Mouse (Mus musculus): ENCODE data around the gene Itpkb. TPM values are rescaled to one million over a fixed set of nuclear protein-coding genes. Genes with fewer than 3 reads are reported as not detected.
"Not testable (repeated sequence)": the region's sequence is repeated elsewhere in the genome, so short reads cannot be mapped to it uniquely, and the experiment has no call there.

Gene Itpkb
- polyA plus RNA-seq, 1 experiment from 2014 or later, result 8.3 TPM

DNA sequence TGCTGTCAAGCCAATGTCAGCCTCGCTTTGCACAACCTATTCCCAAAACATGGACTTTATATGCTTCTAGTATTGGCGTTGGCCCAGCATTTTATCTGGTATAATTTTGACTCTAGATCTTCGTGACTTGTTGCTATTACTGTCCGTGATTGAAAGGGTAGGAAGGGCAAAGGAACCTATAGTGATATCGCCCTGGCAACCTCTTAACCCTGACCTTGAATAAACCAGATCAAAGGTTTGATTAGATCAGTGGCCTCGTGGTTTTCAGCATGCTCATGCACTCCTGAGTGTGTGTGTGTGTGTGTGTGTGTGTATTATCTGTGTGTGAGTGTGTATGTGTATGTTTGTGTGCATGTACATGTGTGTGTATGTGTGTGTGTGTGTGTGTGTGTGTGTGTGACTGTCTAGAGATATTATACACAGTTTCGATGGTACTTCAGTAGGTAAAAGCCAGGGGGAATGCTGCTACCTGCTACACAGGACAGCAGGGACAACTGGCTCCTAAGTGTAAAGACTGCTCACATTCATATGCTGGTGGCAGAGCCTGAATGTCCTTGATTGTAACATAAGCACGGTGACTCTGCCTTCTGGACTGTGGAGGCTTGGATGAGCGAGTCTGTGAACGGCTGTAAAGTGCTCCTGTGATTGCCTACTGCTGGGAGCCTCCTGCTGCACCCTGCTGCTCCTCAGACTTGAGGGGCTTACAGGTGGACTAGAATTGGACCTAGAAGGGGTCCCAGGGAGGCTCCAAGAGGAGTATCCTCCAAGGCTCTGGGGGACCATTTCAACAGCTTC, 40.8 kb downstream of the Itpkb start:
- no peak overlapping the region for H3K4me3 ChIP-seq (ENCODE audit: low read length)
- no peak for ATAC-seq (ENCODE audit: low FRiP score, low TSS enrichment)
- H3K27ac ChIP-seq (ENCODE audit: low read length), result no peak overlapping the region
- no peak overlapping the region for H3K4me2 ChIP-seq (replicated peaks; ENCODE audit: low read depth, low read length)
- no peak overlapping the region for H3K9ac ChIP-seq (replicated peaks; ENCODE audit: low read length)
- H3K27me3 ChIP-seq (ENCODE audit: insufficient read depth, low read length), result no peaks in the 10 kb centered on the region
- WGBS, result 62% methylated on average over 10 of the region's 10 CpGs
- no peaks in the 10 kb centered on the region for H3K9me3 ChIP-seq (ENCODE audit: low read length)
- H3K36me3 ChIP-seq (ENCODE audit: insufficient read depth, low read length), result no peaks in the 10 kb centered on the region
- peaks cover 30% of the 10 kb centered on the region for H3K4me1 ChIP-seq (ENCODE audit: insufficient read depth, low read length)

DNA sequence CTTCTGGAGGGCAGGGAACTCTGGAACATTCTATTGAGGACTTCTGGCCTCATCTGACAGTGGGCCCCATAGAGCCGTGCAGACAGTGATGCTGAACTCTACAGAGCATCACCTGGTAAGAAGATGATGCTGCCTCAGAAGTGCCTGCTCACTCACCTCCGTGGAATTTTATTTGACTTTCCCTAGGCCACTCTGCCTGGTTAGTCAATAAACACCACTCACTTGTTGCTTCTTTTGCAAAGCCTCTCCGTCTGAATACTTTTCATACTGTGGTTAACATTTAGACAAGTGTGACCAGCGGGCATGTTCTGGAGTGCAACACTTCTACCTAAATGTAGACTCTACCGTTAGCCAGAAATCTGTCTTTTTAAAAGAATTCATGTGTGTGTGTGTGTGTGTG, 42.0 kb downstream of the Itpkb start:
- not testable (repeated sequence) for H3K36me3 ChIP-seq (ENCODE audit: insufficient read depth, low read length); H3K9me3 ChIP-seq (ENCODE audit: low read length); H3K4me3 ChIP-seq (ENCODE audit: low read length); ATAC-seq (ENCODE audit: low FRiP score, low TSS enrichment); H3K27me3 ChIP-seq (ENCODE audit: insufficient read depth, low read length); H3K27ac ChIP-seq (ENCODE audit: low read length); H3K4me2 ChIP-seq (replicated peaks; ENCODE audit: low read depth, low read length); H3K9ac ChIP-seq (replicated peaks; ENCODE audit: low read length)
- 85% methylated on average over 5 of the region's 5 CpGs for WGBS
- peaks cover 21% of the 10 kb centered on the region for H3K4me1 ChIP-seq (ENCODE audit: insufficient read depth, low read length)

DNA sequence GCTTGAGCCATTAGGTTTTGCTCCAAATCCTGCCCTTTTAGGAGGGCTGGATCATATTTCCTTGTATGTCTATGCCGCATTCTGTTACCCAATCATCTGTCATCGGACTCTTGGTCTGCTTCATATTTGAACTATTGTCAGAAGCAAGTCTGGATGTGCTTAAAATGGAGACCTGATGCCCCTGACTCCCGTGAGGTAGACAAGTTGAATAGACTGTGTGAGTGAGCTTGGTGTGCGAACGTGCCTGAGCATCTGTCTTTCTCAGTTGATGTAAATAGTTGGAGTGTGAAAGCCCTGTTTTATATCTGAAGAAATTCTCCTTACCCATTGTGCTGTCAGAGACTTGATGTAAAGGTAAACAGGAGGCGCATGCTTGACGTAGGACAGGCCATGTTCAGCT, 46.3 kb downstream of the Itpkb start:
- Histone ChIP-seq H3K9me3 (ENCODE audit: low read length) (no peaks in the 10 kb centered on the region), H3K36me3 (ENCODE audit: insufficient read depth, low read length) (no peaks in the 10 kb centered on the region), H3K4me2 (replicated peaks; ENCODE audit: low read depth, low read length) (no peak overlapping the region), H3K4me1 (ENCODE audit: insufficient read depth, low read length) (0 out of 2 replicates have a peak, but pooled peaks cover 3% of the 10 kb centered on the region), H3K27me3 (ENCODE audit: insufficient read depth, low read length) (no peaks in the 10 kb centered on the region), H3K9ac (replicated peaks; ENCODE audit: low read length) (no peak overlapping the region), H3K4me3 (ENCODE audit: low read length) (no peak overlapping the region), H3K27ac (ENCODE audit: low read length) (no peak overlapping the region)
- no peak for ATAC-seq (ENCODE audit: low FRiP score, low TSS enrichment)
- WGBS, result 61% methylated on average over 7 of the region's 7 CpGs

DNA sequence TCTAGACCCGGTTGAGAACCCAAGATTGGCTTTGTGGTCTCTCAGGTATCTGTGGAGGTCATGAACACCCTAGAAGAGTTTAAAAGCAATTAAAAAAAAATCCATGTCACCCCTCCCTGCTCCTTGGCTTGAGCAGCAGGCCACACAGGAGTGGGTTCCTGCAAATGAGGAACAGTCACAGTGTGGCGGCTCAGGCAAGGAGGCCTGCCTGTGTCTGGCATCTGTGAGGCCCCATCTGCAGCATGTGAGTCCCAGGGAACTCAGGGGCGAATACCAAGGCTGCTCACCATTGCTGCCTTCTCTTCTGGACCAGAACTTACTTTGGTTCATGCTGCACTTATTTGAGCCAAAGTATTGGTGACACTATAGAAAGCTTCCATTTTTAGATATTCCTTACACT, 49.3 kb downstream of the Itpkb start:
- no peak overlapping the region for H3K4me2 ChIP-seq (replicated peaks; ENCODE audit: low read depth, low read length)
- ATAC-seq (ENCODE audit: low FRiP score, low TSS enrichment), result no peak
- no peaks in the 10 kb centered on the region for H3K9me3 ChIP-seq (ENCODE audit: low read length)
- no peaks in the 10 kb centered on the region; the same call in 1 of the 2 replicates for H3K36me3 ChIP-seq (ENCODE audit: insufficient read depth, low read length)
- 85% methylated on average over 3 of the region's 3 CpGs for WGBS
- H3K27me3 ChIP-seq (ENCODE audit: insufficient read depth, low read length), result no peaks in the 10 kb centered on the region
- no peak overlapping the region for H3K9ac ChIP-seq (replicated peaks; ENCODE audit: low read length)
- no peak overlapping the region for H3K4me3 ChIP-seq (ENCODE audit: low read length)
- H3K4me1 ChIP-seq (ENCODE audit: insufficient read depth, low read length), result peaks cover 3% of the 10 kb centered on the region; the same call in 1 of the 2 replicates
- H3K27ac ChIP-seq (ENCODE audit: low read length), result no peak overlapping the region

DNA sequence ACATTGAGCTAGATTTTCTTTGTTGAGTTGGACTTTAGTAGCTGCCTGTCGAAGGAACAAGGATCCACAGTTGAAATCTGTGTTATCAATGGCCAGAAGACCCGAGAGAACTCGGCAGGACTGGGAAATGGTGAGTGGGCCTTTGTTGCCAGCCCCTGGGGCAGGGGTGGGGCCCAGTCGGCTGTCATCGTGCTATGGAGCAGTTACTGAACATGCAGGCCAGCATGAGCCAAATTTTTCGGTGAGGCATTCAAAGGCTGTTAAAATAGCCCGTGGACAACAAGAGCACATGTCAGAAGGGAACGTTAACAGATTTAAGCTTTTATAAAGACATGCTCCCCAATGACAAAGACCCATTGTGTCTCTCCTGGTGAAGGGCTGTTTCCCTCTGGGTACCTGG, 52.1 kb downstream of the Itpkb start:
- no peak overlapping the region for H3K9ac ChIP-seq (replicated peaks; ENCODE audit: low read length)

DNA sequence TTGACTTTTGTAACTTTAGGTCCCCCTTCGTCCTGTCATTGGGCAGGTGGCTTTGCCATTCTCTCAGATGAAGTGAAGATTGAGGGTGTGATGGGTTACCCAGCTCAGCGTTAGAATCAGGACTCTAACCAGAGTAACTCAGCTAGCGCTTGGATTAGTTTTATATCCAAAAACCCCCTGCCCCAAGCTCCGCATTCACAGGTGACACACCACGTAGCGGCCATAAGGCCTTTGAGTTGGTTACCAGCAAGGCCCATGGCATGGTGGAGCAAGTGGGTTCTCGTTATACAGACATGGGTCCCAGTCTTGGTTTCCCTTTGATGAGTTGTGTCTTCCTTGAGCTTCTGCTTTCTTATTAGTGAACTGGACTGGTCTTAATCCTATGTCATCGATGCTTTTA, 53.6 kb downstream of the Itpkb start:
- no peak overlapping the region for H3K4me3 ChIP-seq (ENCODE audit: low read length)
- H3K4me2 ChIP-seq (replicated peaks; ENCODE audit: low read depth, low read length), result no peak overlapping the region
- H3K27me3 ChIP-seq (ENCODE audit: insufficient read depth, low read length), result no peaks in the 10 kb centered on the region
- H3K36me3 ChIP-seq (ENCODE audit: insufficient read depth, low read length), result no peaks in the 10 kb centered on the region; the same call in 1 of the 2 replicates
- WGBS, result 96% methylated on average over 8 of the region's 8 CpGs
- no peak overlapping the region for H3K9ac ChIP-seq (replicated peaks; ENCODE audit: low read length)
- H3K4me1 ChIP-seq (ENCODE audit: insufficient read depth, low read length), result peaks cover 17% of the 10 kb centered on the region
- H3K9me3 ChIP-seq (ENCODE audit: low read length), result no peaks in the 10 kb centered on the region
- H3K27ac ChIP-seq (ENCODE audit: low read length), result no peak overlapping the region
- no peak for ATAC-seq (ENCODE audit: low FRiP score, low TSS enrichment)

More for the DNA sequence above, 52.1 kb downstream of the Itpkb start:
- Histone ChIP-seq H3K4me3 (ENCODE audit: low read length) (no peak overlapping the region), H3K4me2 (replicated peaks; ENCODE audit: low read depth, low read length) (no peak overlapping the region), H3K9me3 (ENCODE audit: low read length) (no peaks in the 10 kb centered on the region), H3K36me3 (ENCODE audit: insufficient read depth, low read length) (no peaks in the 10 kb centered on the region; the same call in 1 of the 2 replicates), H3K27me3 (ENCODE audit: insufficient read depth, low read length) (no peaks in the 10 kb centered on the region), H3K27ac (ENCODE audit: low read length) (no peak overlapping the region), H3K4me1 (ENCODE audit: insufficient read depth, low read length) (peaks cover 7% of the 10 kb centered on the region)
- no peak for ATAC-seq (ENCODE audit: low FRiP score, low TSS enrichment)
- 73% methylated on average over 8 of the region's 8 CpGs for WGBS

DNA sequence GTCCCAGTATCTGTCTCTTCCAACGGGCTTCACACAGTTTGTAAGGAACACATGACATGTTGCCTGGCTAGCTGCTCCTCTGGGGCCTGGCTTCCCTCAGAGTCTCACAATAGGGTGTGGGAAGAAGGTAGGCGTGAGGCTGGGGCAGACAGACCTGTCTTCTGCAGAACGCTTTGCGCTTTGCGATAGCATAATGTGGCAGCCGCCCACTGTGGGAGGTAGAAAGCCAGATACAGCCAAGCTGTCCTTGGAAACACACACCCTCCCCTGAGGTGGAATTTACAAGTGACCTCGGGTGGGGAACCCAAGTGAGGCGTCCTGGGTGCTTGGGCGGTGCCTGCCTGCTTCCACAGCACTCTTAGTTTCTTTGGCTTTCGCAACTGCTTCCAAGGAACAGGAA, 54.2 kb downstream of the Itpkb start:
- H3K9me3 ChIP-seq (ENCODE audit: low read length), result no peaks in the 10 kb centered on the region
- H3K9ac ChIP-seq (replicated peaks; ENCODE audit: low read length), result no peak overlapping the region
- peaks cover 17% of the 10 kb centered on the region for H3K4me1 ChIP-seq (ENCODE audit: insufficient read depth, low read length)
- no peak overlapping the region for H3K27ac ChIP-seq (ENCODE audit: low read length)
- no peaks in the 10 kb centered on the region; the same call in 1 of the 2 replicates for H3K36me3 ChIP-seq (ENCODE audit: insufficient read depth, low read length)
- no peaks in the 10 kb centered on the region for H3K27me3 ChIP-seq (ENCODE audit: insufficient read depth, low read length)
- no peak overlapping the region for H3K4me3 ChIP-seq (ENCODE audit: low read length)
- ATAC-seq (ENCODE audit: low FRiP score, low TSS enrichment), result no peak
- WGBS, result 69% methylated on average over 10 of the region's 10 CpGs
- no peak overlapping the region for H3K4me2 ChIP-seq (replicated peaks; ENCODE audit: low read depth, low read length)

DNA sequence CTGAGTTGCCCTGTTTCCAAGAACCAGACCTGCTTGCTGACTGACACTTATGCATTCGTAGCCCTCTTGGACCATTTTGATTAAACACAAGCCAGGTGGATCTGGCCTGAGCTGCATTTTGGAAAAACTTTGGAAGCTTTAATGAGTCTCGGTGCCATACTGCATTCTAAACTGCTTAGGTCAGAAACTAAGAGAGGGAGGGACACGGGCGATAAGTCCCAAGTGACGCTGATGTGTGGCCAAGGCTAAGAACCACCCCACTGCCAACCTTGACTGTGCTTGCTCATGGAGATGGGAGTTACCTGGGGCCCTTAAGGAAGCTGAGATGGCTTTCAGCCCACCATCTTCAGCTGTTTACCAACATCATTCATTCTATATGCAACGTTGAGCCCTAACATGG, 55.0 kb downstream of the Itpkb start:
- ATAC-seq (ENCODE audit: low FRiP score, low TSS enrichment), result no peak
- H3K27me3 ChIP-seq (ENCODE audit: insufficient read depth, low read length), result no peaks in the 10 kb centered on the region
- no peak overlapping the region for H3K4me2 ChIP-seq (replicated peaks; ENCODE audit: low read depth, low read length)
- H3K9me3 ChIP-seq (ENCODE audit: low read length), result no peaks in the 10 kb centered on the region
- no peak overlapping the region for H3K9ac ChIP-seq (replicated peaks; ENCODE audit: low read length)
- no peak overlapping the region for H3K4me3 ChIP-seq (ENCODE audit: low read length)
- H3K4me1 ChIP-seq (ENCODE audit: insufficient read depth, low read length), result peaks cover 17% of the 10 kb centered on the region
- H3K27ac ChIP-seq (ENCODE audit: low read length), result no peak overlapping the region
- H3K36me3 ChIP-seq (ENCODE audit: insufficient read depth, low read length), result no peaks in the 10 kb centered on the region; the same call in 1 of the 2 replicates
- WGBS, result 78% methylated on average over 6 of the region's 6 CpGs

DNA sequence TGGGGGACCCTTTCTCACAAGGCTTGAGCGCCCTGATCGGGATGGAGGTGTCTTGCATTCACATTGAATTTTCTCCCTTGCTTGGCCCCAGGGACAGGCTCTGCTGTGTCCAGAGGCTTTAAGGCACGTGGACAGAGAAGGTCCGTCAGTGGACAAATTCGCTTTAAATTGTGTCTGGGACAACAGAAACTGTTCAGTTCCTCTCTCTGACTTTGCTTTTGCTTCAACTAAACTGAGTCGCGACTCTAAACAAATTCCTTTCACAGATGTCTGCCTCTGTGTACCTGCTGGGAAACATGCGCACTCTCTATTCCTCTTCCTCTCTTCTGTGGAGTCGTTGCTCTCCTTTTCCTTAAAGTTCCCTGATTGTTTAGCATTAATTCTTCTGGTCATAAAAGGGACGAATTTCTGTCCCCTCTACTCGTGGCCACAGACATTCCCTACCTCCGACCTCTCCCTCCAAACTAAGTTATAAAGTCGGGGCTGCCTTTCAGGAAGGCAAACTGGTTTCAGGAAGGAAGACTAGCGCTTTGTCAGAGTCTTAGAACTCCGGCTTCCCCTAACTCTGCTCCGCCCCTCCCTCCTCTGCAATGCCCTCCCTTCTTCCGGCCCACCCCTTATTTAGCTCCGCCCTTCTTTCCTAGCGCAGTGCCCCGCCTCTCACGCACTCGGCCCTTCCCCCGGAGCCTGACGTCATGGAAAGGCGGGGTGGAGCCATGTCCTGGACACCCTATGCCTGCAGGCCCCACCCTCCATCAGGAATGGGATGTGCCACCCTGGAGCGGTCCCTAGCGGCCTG, 56.9 kb downstream of the Itpkb start:
- 1% methylated on average over 27 of the region's 27 CpGs for WGBS
- peak; percentile 98 for ATAC-seq (ENCODE audit: low FRiP score, low TSS enrichment)
- no peaks in the 10 kb centered on the region for H3K27me3 ChIP-seq (ENCODE audit: insufficient read depth, low read length)
- H3K9me3 ChIP-seq (ENCODE audit: low read length), result no peaks in the 10 kb centered on the region
- H3K4me3 ChIP-seq (ENCODE audit: low read length), result peak overlapping the region; percentile 48
- no peaks in the 10 kb centered on the region; the same call in 1 of the 2 replicates for H3K36me3 ChIP-seq (ENCODE audit: insufficient read depth, low read length)
- peak overlapping the region; percentile 74 for H3K4me2 ChIP-seq (replicated peaks; ENCODE audit: low read depth, low read length)
- H3K27ac ChIP-seq (ENCODE audit: low read length), result peak overlapping the region; percentile 91
- H3K4me1 ChIP-seq (ENCODE audit: insufficient read depth, low read length), result peaks cover 17% of the 10 kb centered on the region
- H3K9ac ChIP-seq (replicated peaks; ENCODE audit: low read length), result peak overlapping the region; percentile 69
